Mouse (Mus musculus): Measurements from ENCODE around the gene Tmem88b. TPM values are rescaled to one million over a fixed set of nuclear protein-coding genes. Genes with fewer than 3 reads are reported as not detected.
"Not testable (repeated sequence)": the region's sequence is repeated elsewhere in the genome, so short reads cannot be mapped to it uniquely, and the experiment has no call there.

The Tmem88b gene
- polyA plus RNA-seq, 1 experiment from 2014 or later: 0.69 TPM

- Histone ChIP-seq H3K4me2 (replicated peaks) (no peak overlapping the region), H3K4me3 (no peak overlapping the region), H3K27me3 (no peaks in the 10 kb centered on the region), H3K36me3 (peaks cover 45% of the 10 kb centered on the region), H3K9me3 (no peaks in the 10 kb centered on the region), H3K27ac (no peak overlapping the region), H3K4me1 (peaks cover 19% of the 10 kb centered on the region), H3K9ac (no peak overlapping the region)
- 93% methylated on average over 12 of the region's 12 CpGs for WGBS
- no peak for ATAC-seq (ENCODE audit: insufficient number of reproducible peaks, insufficient read depth, low FRiP score, low TSS enrichment)
These were observed 28.7 kb downstream of the Tmem88b start for GRCm38 (mm10) chr4:155757011-155757410.

GRCm38 (mm10) chr4:155746575-155747490, 38.8 kb downstream of the Tmem88b start:
- peaks cover 91% of the 10 kb centered on the region for H3K36me3 ChIP-seq
- ATAC-seq (ENCODE audit: insufficient number of reproducible peaks, insufficient read depth, low FRiP score, low TSS enrichment): no peak
- WGBS: 89% methylated on average over 17 of the region's 17 CpGs
- no peaks in the 10 kb centered on the region for H3K27me3 ChIP-seq
- no peak overlapping the region for H3K4me2 ChIP-seq (replicated peaks)
- no peak overlapping the region for H3K4me3 ChIP-seq
- H3K4me1 ChIP-seq: no peaks in the 10 kb centered on the region
- no peaks in the 10 kb centered on the region for H3K9me3 ChIP-seq
- H3K9ac ChIP-seq: no peak overlapping the region
- no peak overlapping the region for H3K27ac ChIP-seq

GRCm38 (mm10) chr4:155746036-155746548, 39.6 kb downstream of the Tmem88b start:
- peaks cover 90% of the 10 kb centered on the region for H3K36me3 ChIP-seq
- no peaks in the 10 kb centered on the region for H3K27me3 ChIP-seq
- H3K9me3 ChIP-seq: no peaks in the 10 kb centered on the region
- H3K4me3 ChIP-seq: no peak overlapping the region
- no peak overlapping the region for H3K4me2 ChIP-seq (replicated peaks)
- no peak overlapping the region for H3K27ac ChIP-seq
- H3K4me1 ChIP-seq: no peaks in the 10 kb centered on the region
- 89% methylated on average over 8 of the region's 8 CpGs for WGBS
- H3K9ac ChIP-seq: no peak overlapping the region
- ATAC-seq (ENCODE audit: insufficient number of reproducible peaks, insufficient read depth, low FRiP score, low TSS enrichment): no peak

- H3K36me3 ChIP-seq: peaks cover 90% of the 10 kb centered on the region
- WGBS: 90% methylated on average over 5 of the region's 5 CpGs
- no peak overlapping the region for H3K27ac ChIP-seq
- H3K27me3 ChIP-seq: no peaks in the 10 kb centered on the region
- H3K4me3 ChIP-seq: no peak overlapping the region
- H3K4me2 ChIP-seq (replicated peaks): no peak overlapping the region
- H3K9me3 ChIP-seq: no peaks in the 10 kb centered on the region
- H3K9ac ChIP-seq: no peak overlapping the region
- no peaks in the 10 kb centered on the region for H3K4me1 ChIP-seq
- ATAC-seq (ENCODE audit: insufficient number of reproducible peaks, insufficient read depth, low FRiP score, low TSS enrichment): no peak
These were observed 40.5 kb downstream of the Tmem88b start for GRCm38 (mm10) chr4:155745136-155745535.

GRCm38 (mm10) chr4:155744474-155744873, 41.2 kb downstream of the Tmem88b start:
- Histone ChIP-seq H3K4me1 (no peaks in the 10 kb centered on the region), H3K36me3 (peaks cover 90% of the 10 kb centered on the region), H3K4me2 (replicated peaks) (no peak overlapping the region), H3K27ac (no peak overlapping the region), H3K27me3 (no peaks in the 10 kb centered on the region), H3K9me3 (no peaks in the 10 kb centered on the region), H3K4me3 (no peak overlapping the region), H3K9ac (no peak overlapping the region)
- ATAC-seq (ENCODE audit: insufficient number of reproducible peaks, insufficient read depth, low FRiP score, low TSS enrichment): no peak
- WGBS: 92% methylated on average over 8 of the region's 8 CpGs

GRCm38 (mm10) chr4:155742684-155743083, 43.0 kb downstream of the Tmem88b start:
- Histone ChIP-seq H3K27me3 (no peaks in the 10 kb centered on the region), H3K36me3 (peaks cover 75% of the 10 kb centered on the region), H3K4me1 (0 out of 2 replicates have a peak, but pooled peaks cover 3% of the 10 kb centered on the region), H3K9ac (no peak overlapping the region), H3K4me3 (no peak overlapping the region), H3K9me3 (no peaks in the 10 kb centered on the region), H3K27ac (no peak overlapping the region), H3K4me2 (replicated peaks) (no peak overlapping the region)
- ATAC-seq (ENCODE audit: insufficient number of reproducible peaks, insufficient read depth, low FRiP score, low TSS enrichment): no peak
- 92% methylated on average over 5 of the region's 5 CpGs for whole genome bisulfite sequencing

- not testable (repeated sequence) for ATAC-seq (ENCODE audit: insufficient number of reproducible peaks, insufficient read depth, low FRiP score, low TSS enrichment); H3K9ac ChIP-seq; H3K9me3 ChIP-seq; H3K4me3 ChIP-seq; H3K4me2 ChIP-seq (replicated peaks); H3K27ac ChIP-seq; H3K27me3 ChIP-seq
- Histone ChIP-seq H3K4me1 (peaks cover 12% of the 10 kb centered on the region), H3K36me3 (peaks cover 69% of the 10 kb centered on the region)
- 85% methylated on average over 10 of the region's 10 CpGs for whole genome bisulfite sequencing
These were observed 45.0 kb downstream of the Tmem88b start for GRCm38 (mm10) chr4:155740681-155741080.

- H3K36me3 ChIP-seq: peaks cover 66% of the 10 kb centered on the region
- ATAC-seq (ENCODE audit: insufficient number of reproducible peaks, insufficient read depth, low FRiP score, low TSS enrichment): no peak; the same call in 1 of the 2 replicates
- no peak overlapping the region for H3K4me3 ChIP-seq
- peaks cover 16% of the 10 kb centered on the region for H3K4me1 ChIP-seq
- H3K9ac ChIP-seq: no peak overlapping the region
- WGBS: 85% methylated on average over 37 of the region's 37 CpGs
- no peaks in the 10 kb centered on the region for H3K9me3 ChIP-seq
- no peaks in the 10 kb centered on the region for H3K27me3 ChIP-seq
- no peak overlapping the region for H3K4me2 ChIP-seq (replicated peaks)
- no peak overlapping the region for H3K27ac ChIP-seq
These were observed 45.7 kb downstream of the Tmem88b start for GRCm38 (mm10) chr4:155739741-155740636.

- Histone ChIP-seq H3K9ac (no peak overlapping the region), H3K9me3 (no peaks in the 10 kb centered on the region), H3K27me3 (no peaks in the 10 kb centered on the region), H3K4me3 (no peak overlapping the region), H3K4me2 (replicated peaks) (no peak overlapping the region), H3K4me1 (peaks cover 17% of the 10 kb centered on the region), H3K27ac (no peak overlapping the region), H3K36me3 (peaks cover 58% of the 10 kb centered on the region)
- 77% methylated on average over 6 of the region's 6 CpGs for WGBS
- ATAC-seq (ENCODE audit: insufficient number of reproducible peaks, insufficient read depth, low FRiP score, low TSS enrichment): no peak
These were observed 46.5 kb downstream of the Tmem88b start for GRCm38 (mm10) chr4:155739152-155739551.

- Histone ChIP-seq H3K27me3 (no peaks in the 10 kb centered on the region), H3K9me3 (no peaks in the 10 kb centered on the region), H3K36me3 (peaks cover 52% of the 10 kb centered on the region), H3K4me1 (peaks cover 25% of the 10 kb centered on the region), H3K4me3 (no peak overlapping the region), H3K9ac (no peak overlapping the region), H3K4me2 (replicated peaks) (no peak overlapping the region), H3K27ac (no peak overlapping the region)
- no peak for ATAC-seq (ENCODE audit: insufficient number of reproducible peaks, insufficient read depth, low FRiP score, low TSS enrichment)
- WGBS: 58% methylated on average over 8 of the region's 8 CpGs
These were observed 47.4 kb downstream of the Tmem88b start for GRCm38 (mm10) chr4:155738262-155738661.

- Histone ChIP-seq H3K4me1 (peaks cover 25% of the 10 kb centered on the region), H3K4me3 (peak overlapping the region; percentile 73; the same call in 1 of the 2 replicates), H3K27ac (no peak overlapping the region), H3K9ac (no peak overlapping the region), H3K36me3 (peaks cover 52% of the 10 kb centered on the region), H3K27me3 (no peaks in the 10 kb centered on the region), H3K4me2 (replicated peaks) (peak overlapping the region; percentile 94; the same call in 1 of the 2 replicates), H3K9me3 (no peaks in the 10 kb centered on the region)
- no peak for ATAC-seq (ENCODE audit: insufficient number of reproducible peaks, insufficient read depth, low FRiP score, low TSS enrichment)
- WGBS: 88% methylated on average over 5 of the region's 5 CpGs
These were observed 49.3 kb downstream of the Tmem88b start for GRCm38 (mm10) chr4:155736421-155736820.
